Mouse (Mus musculus): Measurements from ENCODE around the gene Mphosph9.
"Not testable (repeated sequence)": the region's sequence is repeated elsewhere in the genome, so short reads cannot be mapped to it uniquely, and the experiment has no call there.

Mphosph9 gene

DNA sequence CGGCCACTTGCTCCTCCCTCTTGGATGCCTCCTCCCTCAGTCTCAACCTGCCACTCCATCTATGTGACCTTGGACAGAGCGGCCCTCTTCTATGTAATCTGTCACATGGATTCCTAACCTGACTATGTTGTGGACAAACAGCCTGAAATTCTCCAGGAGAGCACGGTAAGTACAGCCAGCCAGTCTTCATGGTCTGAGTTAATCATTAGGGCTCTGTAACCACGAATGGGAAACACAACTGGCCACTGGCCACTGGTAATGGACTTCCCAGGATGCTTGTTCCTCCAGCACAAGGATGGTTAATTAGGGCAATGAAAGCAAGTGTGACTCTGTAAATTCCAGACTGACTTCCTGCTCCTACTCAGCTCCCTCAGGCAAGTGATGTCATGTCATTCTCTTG, 91.6 kb downstream of the Mphosph9 start:
- ATAC-seq (ENCODE audit: low TSS enrichment) = no peak

DNA sequence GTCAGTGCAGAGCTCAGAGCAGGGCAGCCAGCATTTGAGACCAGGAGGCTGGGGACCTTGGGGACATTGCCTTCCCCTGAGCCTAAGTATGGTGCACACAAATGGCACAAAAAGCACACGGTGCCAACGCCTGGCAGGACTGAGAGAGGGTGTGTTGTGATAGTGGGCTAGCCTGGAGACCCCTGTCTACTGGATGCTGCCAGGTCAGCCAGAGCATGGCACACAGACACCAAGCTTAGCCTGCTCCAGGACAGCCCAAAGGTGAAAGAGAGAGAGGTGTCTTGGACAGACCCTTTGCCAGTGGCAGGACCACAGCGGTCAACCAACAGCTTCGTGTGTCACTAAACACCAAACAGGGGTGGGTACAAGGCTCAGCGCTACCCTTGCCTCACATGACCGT, 93.0 kb downstream of the Mphosph9 start:
- ATAC-seq (ENCODE audit: low TSS enrichment) = no peak

DNA sequence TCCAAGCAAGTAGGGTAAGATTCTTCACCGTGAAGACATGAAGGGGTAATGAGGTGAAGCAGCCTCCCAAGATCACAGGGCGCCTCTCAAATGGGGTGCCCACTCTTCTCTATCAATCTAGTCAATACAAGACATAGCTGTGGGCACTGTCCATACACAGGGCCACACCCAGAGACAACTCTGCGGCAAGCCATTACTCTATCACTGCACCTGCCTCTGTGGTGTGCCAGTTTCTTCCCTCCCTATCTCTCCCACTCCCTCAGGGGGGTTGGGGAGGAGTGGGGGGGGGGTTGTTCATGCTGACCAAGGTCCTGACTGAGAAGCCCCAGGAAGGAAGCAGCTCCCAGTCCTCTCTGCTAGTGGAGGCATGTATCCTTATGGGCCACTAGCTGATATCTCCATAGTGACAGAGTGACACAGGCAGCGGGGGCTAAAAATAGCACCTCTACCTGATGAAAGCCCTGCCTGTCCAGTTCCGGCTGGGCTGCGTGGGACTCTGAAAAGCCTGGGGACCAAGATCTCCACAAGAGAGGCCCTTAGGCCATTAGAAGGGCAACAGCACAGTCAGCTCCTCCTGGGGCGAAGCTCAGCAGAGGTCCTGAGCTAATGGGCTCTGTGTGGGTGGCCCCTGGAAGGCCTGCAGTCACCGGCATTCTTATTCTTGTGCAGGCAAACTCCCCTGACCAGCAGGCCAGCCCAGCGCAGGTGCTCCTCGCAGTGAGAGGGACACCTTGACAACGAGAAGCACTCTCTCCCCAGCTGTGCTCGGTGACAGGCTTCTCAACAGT, 93.7 kb downstream of the Mphosph9 start:
- no peak for ATAC-seq (ENCODE audit: low TSS enrichment)

DNA sequence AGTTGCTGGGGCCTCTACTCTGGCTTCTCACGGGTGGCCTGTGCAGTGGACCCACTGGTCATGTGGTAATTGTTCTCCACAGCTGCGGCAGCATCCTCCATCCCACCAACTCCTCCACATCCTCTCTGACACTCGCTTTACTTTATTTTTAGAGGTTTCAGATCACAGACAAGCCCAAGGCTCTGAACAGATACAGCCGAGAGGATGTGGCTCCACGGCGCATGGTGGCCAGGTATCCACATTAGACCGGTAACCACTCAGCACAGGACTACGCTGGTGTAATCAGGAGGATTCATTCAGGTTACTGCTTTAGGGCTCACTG, 94.7 kb downstream of the Mphosph9 start:
- peak; percentile 71 for ATAC-seq (ENCODE audit: low TSS enrichment)

DNA sequence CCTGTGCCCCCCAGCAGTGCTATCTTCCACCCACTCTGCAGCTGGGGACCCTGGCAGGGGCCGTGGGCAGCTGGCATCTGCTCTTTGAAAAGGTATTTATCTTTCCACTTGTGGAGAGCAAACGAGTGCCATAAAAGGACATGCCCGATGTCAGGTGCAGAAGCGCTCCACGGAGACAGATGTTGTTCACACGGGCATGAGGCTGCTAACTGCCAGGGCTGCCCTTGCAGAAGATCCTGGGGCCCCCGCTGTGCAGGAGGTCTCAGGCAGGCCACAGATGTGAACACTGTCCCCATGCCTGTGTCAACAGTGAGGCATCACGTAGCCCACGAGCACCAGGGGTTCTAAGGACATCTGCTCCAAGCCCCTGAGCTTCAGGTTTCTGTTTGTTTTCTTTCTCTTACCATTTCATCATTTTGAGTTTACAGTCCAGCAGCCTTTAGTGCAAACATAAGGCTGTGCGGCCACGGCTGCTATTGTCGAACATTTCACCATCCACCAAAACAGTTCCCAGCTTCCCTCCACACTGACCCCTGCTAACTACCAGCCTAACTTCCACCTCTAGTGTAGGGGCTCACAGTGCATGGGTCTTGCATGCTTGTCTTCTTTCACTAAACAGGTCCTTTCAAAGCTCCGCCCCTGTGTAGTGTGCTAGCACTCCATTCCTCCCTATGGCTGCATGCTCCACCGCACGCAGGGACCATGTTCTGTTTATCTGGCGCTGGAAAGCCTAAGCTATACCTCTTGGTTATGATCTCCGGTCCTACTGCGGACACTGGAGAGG, 95.2 kb downstream of the Mphosph9 start:
- no peak for ATAC-seq (ENCODE audit: low TSS enrichment)

DNA sequence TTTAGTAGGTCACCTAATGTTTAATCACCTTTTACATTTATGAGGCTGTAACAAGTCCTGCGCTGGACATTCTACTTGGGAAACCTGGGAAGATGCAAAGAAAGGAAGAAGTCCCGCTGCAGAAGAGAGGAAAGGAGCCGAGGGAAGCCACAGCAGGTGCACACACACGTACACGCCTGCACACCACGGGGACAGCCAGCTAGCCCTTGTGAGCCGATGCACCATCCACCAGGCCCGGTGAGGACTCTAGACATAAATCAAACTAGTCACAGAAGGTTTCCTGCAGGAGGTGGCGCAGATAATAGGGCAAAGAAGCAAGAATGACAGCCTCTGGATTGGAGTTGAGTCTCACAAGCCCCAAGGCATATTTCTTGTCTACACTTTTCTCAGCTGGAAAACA, 97.3 kb downstream of the Mphosph9 start:
- ATAC-seq (ENCODE audit: low TSS enrichment) = no peak

DNA sequence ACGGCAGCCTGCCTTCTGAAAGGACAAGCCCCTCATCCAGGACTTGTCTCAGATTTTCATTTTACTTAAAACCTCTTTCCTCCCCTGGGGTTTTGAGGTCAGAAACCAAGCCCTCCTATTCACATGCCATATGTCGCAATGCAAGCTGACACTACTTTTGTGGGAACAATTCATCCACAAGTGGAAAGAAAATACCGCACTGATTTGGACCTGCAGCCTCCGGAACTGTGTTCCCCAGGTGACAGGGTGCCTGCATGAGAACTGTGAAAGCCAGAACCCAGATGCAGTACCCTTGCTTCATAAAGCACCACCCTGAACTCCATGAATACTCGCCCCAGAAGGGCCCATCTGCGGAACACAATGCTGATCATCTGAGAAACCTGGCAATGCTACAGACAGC, 100.6 kb downstream of the Mphosph9 start:
- no peak for ATAC-seq (ENCODE audit: low TSS enrichment)

DNA sequence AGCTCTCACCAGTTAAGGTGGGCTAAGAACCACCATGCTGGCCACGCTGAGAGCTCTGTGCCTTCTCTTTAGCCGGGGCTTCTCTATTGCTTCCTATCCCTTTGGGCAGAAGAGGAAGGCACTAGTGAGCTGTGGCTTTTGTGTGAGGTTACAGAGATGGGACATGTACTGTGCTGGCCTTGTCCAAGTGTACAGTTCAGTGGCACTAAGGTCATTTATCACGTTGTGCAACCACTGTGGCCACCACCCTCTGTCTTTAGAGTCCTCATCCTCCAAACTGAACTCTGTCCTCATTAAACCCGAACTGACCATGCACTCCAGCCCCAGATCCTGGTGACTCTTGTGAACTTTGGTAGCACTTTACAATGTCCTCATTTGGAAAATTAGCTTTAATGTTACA, 101.3 kb downstream of the Mphosph9 start:
- no peak for ATAC-seq (ENCODE audit: low TSS enrichment)

DNA sequence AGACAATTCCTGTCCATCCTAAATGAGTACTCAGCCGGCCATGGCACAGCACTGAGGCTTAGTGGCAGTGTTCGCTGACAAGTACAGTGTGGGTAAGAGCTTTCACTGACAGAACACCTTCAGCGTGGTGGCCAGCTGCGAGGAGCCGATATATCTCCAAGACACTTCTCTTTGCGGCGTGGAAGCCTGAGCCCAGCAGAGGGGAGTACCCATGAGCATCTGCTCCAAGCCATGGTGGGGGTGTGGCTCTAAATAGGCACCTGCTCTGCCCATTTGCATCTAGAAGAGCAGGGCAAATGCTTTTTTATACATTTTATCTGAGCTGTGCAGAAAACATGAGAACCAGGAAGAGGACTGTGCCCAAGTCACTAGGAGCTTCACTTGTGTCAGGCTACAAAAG, 101.9 kb downstream of the Mphosph9 start:
- peak; percentile 21 for ATAC-seq (ENCODE audit: low TSS enrichment)

DNA sequence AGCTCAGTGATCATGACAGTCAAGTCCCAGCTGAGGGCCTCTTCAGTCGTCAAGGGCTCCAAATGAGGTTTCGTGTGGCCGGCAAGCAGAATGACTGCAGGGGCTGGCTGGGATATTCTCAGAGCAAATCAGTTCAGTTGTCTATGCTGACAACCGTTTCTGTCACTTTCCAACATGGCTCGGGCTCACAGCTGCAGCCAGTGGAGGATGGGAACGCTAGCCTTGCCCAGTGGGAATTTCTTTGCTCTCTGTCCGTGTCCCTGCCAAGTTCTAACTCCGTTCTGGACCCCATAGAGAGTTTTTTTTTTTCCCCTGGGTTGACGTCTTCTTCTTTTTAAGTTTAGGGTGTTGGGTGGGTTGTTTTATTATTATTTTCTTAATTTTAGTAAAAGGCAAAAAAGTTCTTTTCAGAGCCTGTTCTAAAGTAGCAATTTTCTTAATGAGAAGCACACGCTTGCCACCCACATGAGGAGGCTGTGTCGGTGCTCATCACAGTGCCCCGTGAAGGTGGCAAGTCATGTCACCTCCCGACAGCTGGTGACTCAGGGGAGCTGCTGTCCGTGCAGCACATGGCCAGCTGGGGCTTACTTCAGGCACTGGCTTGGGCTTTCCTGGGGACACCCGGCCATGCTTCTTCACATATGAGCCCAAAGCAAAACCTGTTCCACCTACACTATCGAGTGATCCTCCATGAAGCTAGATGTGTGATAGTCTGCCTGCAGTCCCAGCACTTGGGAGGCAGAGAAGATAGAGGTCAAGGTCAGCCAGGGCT, 103.3 kb downstream of the Mphosph9 start:
- ATAC-seq (ENCODE audit: low TSS enrichment) = no peak

DNA sequence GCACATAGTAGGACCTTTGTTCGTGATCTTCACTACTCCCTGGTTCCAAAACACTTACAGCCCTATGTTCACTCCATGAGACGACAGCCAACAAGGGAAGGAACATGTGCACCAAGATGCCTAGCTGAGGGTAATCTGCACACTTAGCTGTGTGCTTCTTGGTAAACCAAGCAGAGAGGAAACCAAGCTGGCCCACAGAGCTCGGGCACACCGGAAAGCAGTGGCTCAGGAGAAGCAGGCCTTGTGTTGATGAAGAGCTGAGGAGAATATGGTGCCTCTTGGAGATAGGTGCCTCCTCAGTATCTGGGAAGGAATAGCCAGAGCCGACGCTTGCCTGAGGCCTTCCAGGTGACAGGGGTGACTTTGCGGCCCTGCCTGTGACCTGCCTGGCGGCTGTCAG, 104.2 kb downstream of the Mphosph9 start:
- ATAC-seq (ENCODE audit: low TSS enrichment) = no peak

DNA sequence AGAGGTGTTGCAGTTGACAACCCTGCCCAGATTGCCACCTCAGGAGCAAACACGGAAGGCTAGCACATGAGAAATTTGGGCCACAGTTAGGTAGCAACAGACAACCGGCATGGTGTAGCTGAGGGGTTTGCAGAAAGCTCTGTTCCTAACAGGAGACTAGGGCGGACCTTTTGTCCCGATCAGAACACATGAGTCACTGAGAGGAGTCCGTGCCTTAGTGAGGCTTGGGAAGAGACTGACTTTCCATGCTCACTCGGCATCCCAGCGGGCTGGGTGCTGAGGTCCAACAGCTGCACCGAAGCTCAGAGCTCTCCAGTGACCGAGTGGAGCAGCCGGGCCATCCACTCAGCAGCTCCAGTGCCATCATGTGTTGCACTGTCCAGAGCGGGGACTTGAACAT, 105.1 kb downstream of the Mphosph9 start:
- no peak for ATAC-seq (ENCODE audit: low TSS enrichment)

DNA sequence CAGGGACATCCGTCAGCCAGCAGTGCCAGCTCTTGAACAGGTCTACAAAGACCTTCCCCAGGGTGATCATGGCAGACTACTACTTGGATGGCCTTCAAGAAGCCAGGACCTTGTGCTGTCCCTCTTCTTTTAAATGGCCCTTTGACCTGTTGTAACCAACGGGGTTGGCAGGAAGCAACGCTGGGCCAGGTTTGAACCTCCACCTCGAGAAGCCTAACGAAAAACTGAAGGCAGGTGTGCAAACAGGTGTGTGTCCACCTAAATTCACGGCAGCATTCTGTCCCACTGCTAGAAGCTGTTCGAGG, 106.1 kb downstream of the Mphosph9 start:
- no peak for ATAC-seq (ENCODE audit: low TSS enrichment)

DNA sequence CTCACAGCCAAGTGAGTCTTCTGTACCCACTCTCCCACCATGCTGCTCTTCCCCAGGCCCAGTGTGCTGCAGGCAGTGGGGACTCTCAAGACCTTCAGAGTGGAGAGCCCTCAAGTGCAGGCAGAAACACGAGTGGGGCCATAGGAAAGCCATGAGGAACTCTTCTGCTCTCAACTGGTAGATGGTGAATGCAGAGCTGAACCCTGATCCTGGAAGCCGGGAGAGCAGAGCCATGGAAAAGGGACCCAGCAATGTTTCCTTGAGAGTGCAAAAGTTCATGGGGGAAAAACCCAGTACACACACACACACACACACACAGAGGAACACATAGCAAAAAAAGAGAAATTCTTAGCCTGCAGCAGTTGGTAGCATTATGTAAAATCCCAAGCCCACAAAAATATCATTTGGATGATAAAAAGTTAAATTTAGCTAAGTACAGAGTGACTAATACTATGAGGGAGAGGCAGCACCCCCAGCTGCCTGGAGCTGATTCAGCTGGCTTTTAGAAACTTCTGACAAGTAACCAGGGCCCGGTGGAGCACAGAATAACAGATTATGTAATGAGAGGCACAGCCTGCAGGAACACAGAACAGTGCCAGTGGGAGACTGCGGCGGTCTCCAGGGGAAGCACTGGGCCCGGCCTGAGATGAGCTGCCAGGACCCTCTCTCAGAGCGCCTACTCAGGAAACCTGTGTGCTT, 106.6 kb downstream of the Mphosph9 start:
- peak; percentile 66 for ATAC-seq (ENCODE audit: low TSS enrichment)

DNA sequence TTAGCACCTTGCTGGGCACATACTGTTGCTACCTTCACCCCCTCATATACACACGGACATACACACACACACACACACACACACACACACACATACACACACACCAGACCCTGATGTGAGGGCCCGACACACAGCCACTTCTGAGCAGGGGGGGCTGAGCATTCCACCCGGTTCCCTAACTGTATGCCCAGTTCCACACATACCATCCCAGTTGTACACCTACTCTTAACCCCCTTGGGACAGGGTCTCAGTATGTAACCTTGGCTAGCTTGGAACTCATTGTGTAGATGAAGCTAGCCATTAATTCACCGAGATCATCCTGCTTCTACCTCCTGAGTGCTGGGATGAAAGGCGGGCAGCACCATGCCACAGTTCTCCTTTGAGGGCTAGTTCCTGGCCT, 107.2 kb downstream of the Mphosph9 start:
- ATAC-seq (ENCODE audit: low TSS enrichment) = no peak

DNA sequence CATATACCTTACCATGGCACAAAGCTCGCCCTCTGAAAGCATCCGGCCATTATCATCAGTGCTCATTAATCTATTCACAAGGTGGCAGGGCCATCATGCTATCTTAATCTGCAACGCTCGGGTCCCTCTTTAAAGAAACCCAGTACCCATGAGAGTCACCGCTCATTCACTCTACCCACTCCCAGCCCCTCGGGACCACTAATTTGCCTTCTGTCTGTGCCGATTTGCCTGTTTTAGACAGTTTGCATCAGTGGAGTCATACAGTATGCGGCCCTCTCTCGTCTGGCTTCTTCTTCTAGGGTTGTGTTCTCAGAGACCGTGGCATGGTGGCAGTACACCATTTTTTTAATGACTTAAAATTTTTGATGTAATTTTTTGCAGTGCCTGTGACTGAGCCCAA, 108.3 kb downstream of the Mphosph9 start:
- no peak for ATAC-seq (ENCODE audit: low TSS enrichment)

DNA sequence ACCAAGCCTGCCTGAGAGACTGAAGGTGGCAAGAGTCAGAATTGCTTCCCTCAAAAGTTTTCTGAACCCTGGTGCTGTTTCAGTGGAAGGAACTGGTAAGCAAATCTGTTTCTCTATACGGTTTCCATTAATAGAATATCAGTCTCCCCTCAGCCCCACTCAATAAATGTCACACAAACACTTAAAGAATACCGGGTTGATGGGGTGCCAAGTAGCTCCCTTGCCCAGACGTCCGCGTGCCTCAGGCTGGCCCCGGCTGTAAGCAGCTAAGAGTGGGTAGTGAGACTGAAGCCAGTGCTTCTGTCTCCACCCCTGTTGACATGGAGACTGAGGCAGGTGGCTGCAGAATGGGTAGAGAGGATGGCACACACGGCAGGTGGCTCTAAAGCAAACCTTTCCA, 108.8 kb downstream of the Mphosph9 start:
- no peak for ATAC-seq (ENCODE audit: low TSS enrichment)

DNA sequence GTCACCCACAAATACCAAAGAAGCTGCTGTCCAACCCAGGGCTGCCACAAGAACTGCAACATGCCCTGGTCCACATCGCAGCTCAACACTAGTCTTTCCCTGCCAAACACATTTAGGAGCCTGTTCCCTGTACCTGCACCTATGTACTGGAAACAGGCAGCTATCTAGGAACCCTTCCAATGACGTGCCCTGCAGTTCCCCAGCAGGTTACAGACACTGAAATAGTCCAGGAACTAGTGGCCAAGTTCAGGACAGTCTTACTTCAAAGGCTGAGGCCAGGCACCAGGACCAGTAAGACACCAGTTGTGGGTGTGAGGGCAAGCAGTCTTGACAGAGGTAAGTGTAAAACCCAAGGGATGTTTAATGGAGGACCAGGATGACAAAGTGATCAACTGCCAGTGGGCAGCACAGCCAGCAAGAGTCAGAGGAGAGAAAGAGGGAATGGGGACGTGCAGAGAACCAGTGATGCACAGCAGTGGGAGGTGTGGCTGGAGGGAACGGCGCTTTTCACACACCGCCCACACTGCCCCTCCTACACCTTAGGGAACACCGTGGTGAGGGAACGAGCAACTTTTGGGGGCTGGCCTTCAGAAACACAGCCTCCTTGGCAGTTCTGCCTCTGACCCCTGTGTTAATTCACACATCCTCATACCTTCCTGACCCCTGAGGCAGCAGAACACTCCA, 110.1 kb downstream of the Mphosph9 start:
- ATAC-seq (ENCODE audit: low TSS enrichment) = peak; percentile 50

DNA sequence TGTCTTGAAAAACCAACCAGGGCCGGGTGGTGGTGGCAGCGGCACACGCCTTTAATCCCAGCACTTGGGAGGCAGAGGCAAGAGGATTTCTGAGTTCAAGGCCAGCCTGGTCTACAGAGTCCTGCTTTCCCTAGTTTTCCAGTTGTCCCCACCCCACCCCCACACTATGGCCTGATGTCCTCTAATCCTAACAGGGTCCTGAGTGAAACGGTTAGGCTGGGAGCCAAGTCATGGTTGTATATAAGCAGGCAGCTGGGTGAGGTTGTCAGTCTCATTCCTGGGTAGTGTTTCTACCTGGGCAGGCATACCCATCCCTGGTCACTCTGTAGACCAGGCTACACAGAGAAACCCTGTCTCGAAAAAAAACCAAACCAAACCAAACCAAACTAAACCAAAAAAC, 110.7 kb downstream of the Mphosph9 start:
- ATAC-seq (ENCODE audit: low TSS enrichment) = not testable (repeated sequence)

DNA sequence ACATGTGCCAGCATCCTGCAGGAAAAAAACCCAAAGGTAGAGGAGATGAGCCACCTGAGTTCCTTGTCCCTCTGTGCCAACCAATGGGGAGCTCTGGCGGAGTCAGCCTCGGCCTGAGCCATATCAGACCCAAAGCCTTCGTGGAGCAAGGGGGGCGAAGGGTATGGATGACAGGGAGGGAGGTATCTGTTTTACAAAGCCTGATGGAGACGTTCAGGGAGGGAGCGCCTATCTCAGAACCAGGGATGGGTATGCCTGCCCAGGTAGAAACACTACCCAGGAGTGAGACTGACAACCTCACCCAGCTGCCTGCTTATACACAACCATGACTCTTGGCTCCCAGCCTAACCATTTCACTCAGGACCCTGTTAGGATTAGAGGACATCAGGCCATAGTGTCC, 111.4 kb downstream of the Mphosph9 start:
- ATAC-seq (ENCODE audit: low TSS enrichment) = no peak

DNA sequence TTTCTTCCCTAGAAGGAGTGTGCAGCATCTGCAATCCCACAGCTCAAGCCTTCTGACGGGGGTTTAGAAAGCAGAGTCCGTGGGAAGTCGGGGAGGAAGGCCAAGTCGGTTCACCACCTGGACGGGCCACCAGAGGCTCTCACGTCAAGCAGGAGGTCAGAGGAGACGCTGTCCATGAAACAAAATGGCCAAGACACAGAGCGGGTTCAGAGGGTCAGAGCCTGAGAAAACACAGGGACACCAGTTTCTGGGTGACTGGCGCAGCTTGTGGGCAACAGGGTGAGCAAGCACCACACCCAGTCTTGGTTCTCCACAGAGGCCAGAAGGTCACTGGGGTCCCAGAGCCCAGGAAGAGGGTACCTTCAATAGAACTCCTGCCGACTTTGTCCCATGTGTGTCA, 112.1 kb downstream of the Mphosph9 start:
- ATAC-seq (ENCODE audit: low TSS enrichment) = no peak

Data from frontal cortex, adult (tissue).